Mouse (Mus musculus): Measurements from ENCODE around the gene Scoc. TPM values are rescaled to one million over a fixed set of nuclear protein-coding genes. Genes with fewer than 3 reads are reported as not detected.

Scoc gene
- polyA plus RNA-seq, 1 experiment from 2014 or later: 98.0 TPM

Other genes starting within 250 kb of the Scoc start
- not detected in 2 replicates for gene Ucp1, start 168.0 kb downstream of the Scoc start, polyA plus RNA-seq (2016; fragmentation: Nextera tagmentation; extraction: Ambion mirVana)
- 14.8 and 16.1 TPM in 2 replicates for gene Elmod2, start 125.9 kb downstream of the Scoc start, polyA plus RNA-seq (2016; fragmentation: Nextera tagmentation; extraction: Ambion mirVana)
- not detected in 2 replicates for gene Mgat4d, start 109.9 kb downstream of the Scoc start, polyA plus RNA-seq (2016; fragmentation: Nextera tagmentation; extraction: Ambion mirVana)
- gene Clgn, start 68.5 kb downstream of the Scoc start, polyA plus RNA-seq (2016; fragmentation: Nextera tagmentation; extraction: Ambion mirVana): 0.14 TPM in 1 of 2 replicates, not detected in the other
- gene Olfr370, start 77.4 kb upstream of the Scoc start, polyA plus RNA-seq (2016; fragmentation: Nextera tagmentation; extraction: Ambion mirVana): not detected in 2 replicates
- gene Ndufb7, start 108.3 kb upstream of the Scoc start, polyA plus RNA-seq (2016; fragmentation: Nextera tagmentation; extraction: Ambion mirVana): 547 and 555 TPM in 2 replicates
- gene Tecr, start 149.6 kb upstream of the Scoc start, polyA plus RNA-seq (2016; fragmentation: Nextera tagmentation; extraction: Ambion mirVana): 445 and 456 TPM in 2 replicates
- gene Dnajb1, start 149.8 kb upstream of the Scoc start, polyA plus RNA-seq (2016; fragmentation: Nextera tagmentation; extraction: Ambion mirVana): 45.1 and 47.4 TPM in 2 replicates
- gene Gipc1, start 194.3 kb upstream of the Scoc start, polyA plus RNA-seq (2016; fragmentation: Nextera tagmentation; extraction: Ambion mirVana): 175 and 180 TPM in 2 replicates
- 0.32 and 0.60 TPM in 2 replicates for gene Ptger1, start 208.3 kb upstream of the Scoc start, polyA plus RNA-seq (2016; fragmentation: Nextera tagmentation; extraction: Ambion mirVana)
- gene Pkn1, start 240.8 kb upstream of the Scoc start, polyA plus RNA-seq (2016; fragmentation: Nextera tagmentation; extraction: Ambion mirVana): 24.4 and 28.7 TPM in 2 replicates

Data from heart, embryonic 12.5 days (tissue).